Comparison of ENCODE assay signal across 11 mouse cellular contexts in genomic region chr10:80946684-80947437, GRCm38 (mm10). TPM values are rescaled to one million over a fixed set of nuclear protein-coding genes. Genes with fewer than 3 reads are reported as not detected.
A peak's percentile ranks its signal among the peaks of the same experiment; 100 is the strongest.
DNase-seq lines count a peak whose midpoint lies in the region; ATAC-seq and TF ChIP-seq lines count a peak whose summit lies in the region.
"Had no signal": no experiment of that assay in that cellular context is flagged by ENCODE, and none has a peak within 500 bp of the region (broad histone marks: within the 10 kb centered on the region; RNA-seq: fewer than 3 reads in every experiment).

No protein-coding gene starts in this region.

- H3K4me1 ChIP-seq in embryonic facial prominence, embryonic 13.5 days = peaks cover 23% of the 10 kb centered on the region
- H3K4me1 ChIP-seq in embryonic facial prominence, embryonic 10.5 days = peaks cover 42% of the 10 kb centered on the region
- peaks cover 10 to 51% of the 10 kb centered on the region in 2 experiments for H3K4me1 ChIP-seq in ES-E14 (ENCODE audit: control insufficient read depth in 2 of 2, insufficient read depth in 2 of 2, low read length in 2 of 2, poor library complexity in 1 of 2)

- 0 out of 2 replicates have a peak overlapping the region, but pooled peaks have one; percentile 32 for H3K9ac ChIP-seq in embryonic facial prominence, embryonic 13.5 days
- no peak overlapping the region for H3K9ac ChIP-seq in ES-E14 (ENCODE audit: insufficient read depth, low read depth, low read length, poor library complexity, severe bottlenecking)
- H3K9ac ChIP-seq: embryonic facial prominence, embryonic 12.5 days had no signal

- no peaks in the 10 kb centered on the region for H3K27me3 ChIP-seq in embryonic facial prominence, embryonic 13.5 days
- peaks cover 10% of the 10 kb centered on the region; the same call in 1 of the 2 replicates for H3K27me3 ChIP-seq in embryonic facial prominence, embryonic 10.5 days (replicated peaks; ENCODE audit: low read depth, poor library complexity, severe bottlenecking)
- H3K27me3 ChIP-seq: embryonic facial prominence, embryonic 12.5 days had no signal

- 63% methylated on average over 14 of the region's 14 CpGs for WGBS in embryonic facial prominence, embryonic 13.5 days
- WGBS in embryonic facial prominence, embryonic 10.5 days = 66% methylated on average over 14 of the region's 14 CpGs

- H3K4me3 ChIP-seq in embryonic facial prominence, embryonic 13.5 days = no peak overlapping the region
- no peak overlapping the region for H3K4me3 ChIP-seq in embryonic facial prominence, embryonic 10.5 days
- H3K4me3 ChIP-seq in layer of hippocampus, adult 2 months = no peak overlapping the region
- H3K4me3 ChIP-seq in ES-E14 (ENCODE audit: insufficient read depth in 1 of 2, low read depth in 1 of 2, low read length in 2 of 2, poor library complexity in 1 of 2, severe bottlenecking in 1 of 2) = no peak overlapping the region
- H3K4me3 ChIP-seq: embryonic facial prominence, embryonic 12.5 days; megakaryocyte, embryonic 14.5 days had no signal

- H3K4me2 ChIP-seq in embryonic facial prominence, embryonic 13.5 days = no peak overlapping the region
- H3K4me2 ChIP-seq: embryonic facial prominence, embryonic 12.5 days had no signal

- no peak for ATAC-seq in embryonic facial prominence, embryonic 13.5 days (ENCODE audit: insufficient number of reproducible peaks, insufficient read depth, low FRiP score, low TSS enrichment, low read depth)

- no peak overlapping the region for H3K27ac ChIP-seq in embryonic facial prominence, embryonic 13.5 days
- H3K27ac ChIP-seq in embryonic facial prominence, embryonic 10.5 days (replicated peaks) = no peak overlapping the region
- H3K27ac ChIP-seq in layer of hippocampus, adult 2 months = no peak overlapping the region
- peak overlapping the region; percentile 15; the same call in 1 of the 2 replicates for H3K27ac ChIP-seq in ES-E14 (ENCODE audit: insufficient read depth, low read depth, low read length, poor library complexity, severe bottlenecking)
- H3K27ac ChIP-seq: embryonic facial prominence, embryonic 12.5 days had no signal

- H3K9me3 ChIP-seq in embryonic facial prominence, embryonic 13.5 days = no peaks in the 10 kb centered on the region
- no peaks in the 10 kb centered on the region for H3K9me3 ChIP-seq in embryonic facial prominence, embryonic 10.5 days
- H3K9me3 ChIP-seq in ES-E14 (ENCODE audit: control insufficient read depth, insufficient read depth, low read depth, low read length) = no peaks in the 10 kb centered on the region
- H3K9me3 ChIP-seq: embryonic facial prominence, embryonic 12.5 days; megakaryocyte, embryonic 14.5 days had no signal

- H3K36me3 ChIP-seq in embryonic facial prominence, embryonic 13.5 days = no peaks in the 10 kb centered on the region
- no peaks in the 10 kb centered on the region for H3K36me3 ChIP-seq in embryonic facial prominence, embryonic 10.5 days (replicated peaks)
- no peaks in the 10 kb centered on the region for H3K36me3 ChIP-seq in ES-E14 (ENCODE audit: control insufficient read depth, insufficient read depth, low read length, poor library complexity, severe bottlenecking)
- H3K36me3 ChIP-seq: embryonic facial prominence, embryonic 12.5 days had no signal

- in situ Hi-C loops in ES-E14 (cut with MboI; ENCODE audit: low sequenced_read_pairs in 2 of 2, unreplicated experiment in 2 of 2) = no loop called here

- no peak for DNase-seq in embryonic facial prominence, embryonic 10.5 days (ENCODE audit: low spot score)
- no peak for DNase-seq in layer of hippocampus, adult 2 months (ENCODE audit: low spot score in 2 of 2)
- DNase-seq in layer of hippocampus, adult 9-10 months (ENCODE audit: low spot score) = no peak
- DNase-seq in ES-E14 (ENCODE audit: low read depth, low spot score) = peak; percentile 69
- peak; percentile 53 for DNase-seq in lung, postnatal 10 days
- DNase-seq in thymus, postnatal 10 days (ENCODE audit: low spot score in 2 of 2) = no peak
- DNase-seq in urinary bladder, adult 2 months (ENCODE audit: low spot score) = no peak
- DNase-seq: thymus, postnatal 14 days had no signal

- peak; percentile 73 for TF ChIP-seq CTCF in layer of hippocampus, adult 2 months (conservative IDR thresholded peaks at IDR 0.05)

TF ChIP-seq in ES-E14, 5 proteins besides CTCF, POLR2A, EP300 and RAD21:
- TF ChIP-seq ZC3H11A (IDR thresholded peaks at IDR 0.05; ENCODE audit: borderline replicate concordance, low read depth, low read length) (no peak), CHD2 (IDR thresholded peaks at IDR 0.05; ENCODE audit: low read depth, low read length) (no peak), ZNF384 (IDR thresholded peaks at IDR 0.05; ENCODE audit: low read depth, low read length) (no peak), MAFK (IDR thresholded peaks at IDR 0.05; ENCODE audit: insufficient read depth, low read depth, low read length) (no peak), HCFC1 (IDR thresholded peaks at IDR 0.05; ENCODE audit: borderline replicate concordance, insufficient read depth, low read length) (no peak)
TF ChIP-seq in ES-E14: peak in this region for 0.

RNA-seq across cellular contexts. Expression of gene Gadd45b, which starts 17.0 kb away (rescaled TPM):
- 29.0 and 29.9 TPM in 2 replicates for polyA plus RNA-seq in embryonic facial prominence, embryonic 13.5 days (2015; fragmentation: Nextera tagmentation; extraction: Ambion mirVana)
- 6.5 and 6.8 TPM in 2 replicates for polyA plus RNA-seq in embryonic facial prominence, embryonic 10.5 days (2016; fragmentation: Nextera tagmentation; extraction: Ambion mirVana)
- total RNA-seq in layer of hippocampus, adult 2 months (2021) = 10 to 100 TPM; 17.0 to 17.5 TPM
- total RNA-seq in ES-E14 (2012; rRNA removed) = 26.4 and 36.0 TPM in 2 replicates
- 17.9 and 29.9 TPM in 2 replicates for polyA plus RNA-seq in urinary bladder, adult 2 months (2012; rRNA removed)

RNA-seq across cellular contexts. Expression of gene Lmnb2, which starts 28.8 kb away (rescaled TPM):
- 51.5 and 63.4 TPM in 2 replicates for polyA plus RNA-seq in embryonic facial prominence, embryonic 13.5 days (2015; fragmentation: Nextera tagmentation; extraction: Ambion mirVana)
- polyA plus RNA-seq in embryonic facial prominence, embryonic 10.5 days (2016; fragmentation: Nextera tagmentation; extraction: Ambion mirVana) = 82.7 and 83.1 TPM in 2 replicates
- 10 to 100 TPM; 20.8 to 21.9 TPM for total RNA-seq in layer of hippocampus, adult 2 months (2021)
- 66.5 and 88.2 TPM in 2 replicates for total RNA-seq in ES-E14 (2012; rRNA removed)
- 10.5 and 14.1 TPM in 2 replicates for polyA plus RNA-seq in urinary bladder, adult 2 months (2012; rRNA removed)

RNA-seq across cellular contexts. Expression of gene Timm13, which starts 46.1 kb away (rescaled TPM):
- polyA plus RNA-seq in embryonic facial prominence, embryonic 13.5 days (2015; fragmentation: Nextera tagmentation; extraction: Ambion mirVana) = 317 and 358 TPM in 2 replicates
- polyA plus RNA-seq in embryonic facial prominence, embryonic 10.5 days (2016; fragmentation: Nextera tagmentation; extraction: Ambion mirVana) = 349 and 359 TPM in 2 replicates
- 100 to 1,000 TPM; 134 to 145 TPM for total RNA-seq in layer of hippocampus, adult 2 months (2021)
- total RNA-seq in ES-E14 (2012; rRNA removed) = 219 and 244 TPM in 2 replicates
- 111 and 113 TPM in 2 replicates for polyA plus RNA-seq in urinary bladder, adult 2 months (2012; rRNA removed)

Comparison
In these comparisons a context has a peak if more than half of its experiments do, and no peak if none do; other contexts are left out.
1. DNase-seq: peak in ES-E14 (single experiment) and lung, postnatal 10 days (single experiment); none in embryonic facial prominence, embryonic 10.5 days (single experiment), layer of hippocampus, adult 2 months (0 of 2), layer of hippocampus, adult 9-10 months (single experiment), thymus, postnatal 10 days (0 of 2) and urinary bladder, adult 2 months (single experiment).